Mouse (Mus musculus): ENCODE data around the gene Gm11032.

- TF ChIP-seq CTCF (IDR thresholded peaks at IDR 0.05; ENCODE audit: low read depth, low read length): no peak
- no peak for TF ChIP-seq EP300 (IDR thresholded peaks at IDR 0.05; ENCODE audit: insufficient read depth, low read depth, low read length)
- no peak for TF ChIP-seq POLR2A (IDR thresholded peaks at IDR 0.05; ENCODE audit: insufficient read depth, low read length)
These were observed 40.0 kb downstream of the Gm11032 start for GRCm38 (mm10) chr11:4659818-4660217.
